Mouse (Mus musculus) ovary, postnatal 36 days (tissue): Measurements from ENCODE around the gene Kitl.

Experiments used
- DNase-seq: peaks from one replicate; pipeline ENCODE4 v3.0.0; 2022; ENCODE audit warnings: low spot score, mixed read lengths

The Kitl gene

GRCm38 (mm10) chr10:100115570-100115969 is 100.1 kb downstream of the Kitl start:
- DNase-seq: no peak

- DNase-seq: no peak
Observed at GRCm38 (mm10) chr10:100124452-100124851, 109.0 kb downstream of the Kitl start.

- DNase-seq: no peak
Observed at GRCm38 (mm10) chr10:100127837-100128743, 112.7 kb downstream of the Kitl start.

DNA sequence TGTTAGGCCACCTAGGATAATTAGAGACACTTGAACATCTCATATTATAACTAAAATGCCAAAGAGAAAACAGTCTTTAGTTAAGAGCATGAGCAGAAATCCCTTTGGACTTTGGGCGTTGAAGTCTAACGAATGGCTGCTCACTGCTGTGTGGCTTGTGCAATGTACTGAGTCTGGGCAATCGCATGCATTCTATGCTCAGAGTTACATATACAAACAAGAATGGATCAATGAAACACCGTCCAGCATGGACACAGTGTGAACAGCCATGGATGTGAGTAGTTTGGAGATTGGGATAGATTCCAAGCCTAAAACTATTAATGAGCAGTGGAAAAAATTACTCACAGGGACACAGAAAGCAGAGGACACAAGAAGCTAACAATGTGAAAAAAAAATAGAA is 116.2 kb downstream of the Kitl start:
- no peak for DNase-seq

- no peak for DNase-seq
Observed at GRCm38 (mm10) chr10:100132304-100132703, 116.9 kb downstream of the Kitl start.

DNA sequence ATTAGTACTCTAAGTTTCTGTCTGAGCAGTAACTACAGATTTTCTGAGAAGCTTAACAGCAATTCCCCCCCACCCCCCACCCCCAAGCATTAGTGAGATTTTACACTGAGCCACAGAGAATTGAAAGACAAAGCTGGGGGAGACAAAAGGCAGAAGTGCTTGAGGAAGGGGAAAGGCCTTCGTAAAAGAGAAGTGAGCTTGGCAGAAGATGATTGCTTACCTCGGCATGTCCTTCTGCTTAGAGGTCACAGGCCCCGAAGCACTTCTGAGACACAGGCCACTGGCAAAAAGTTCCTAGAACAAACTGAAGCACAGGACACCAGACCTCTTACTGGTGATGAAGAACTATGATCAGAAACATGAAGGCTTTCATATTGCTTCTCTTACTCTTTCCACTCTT is 123.1 kb downstream of the Kitl start:
- no peak for DNase-seq

- DNase-seq: no peak
Observed at GRCm38 (mm10) chr10:100148123-100148522, 132.7 kb downstream of the Kitl start.
